Mouse (Mus musculus): ENCODE measurements around the gene Efcab2.

DNA sequence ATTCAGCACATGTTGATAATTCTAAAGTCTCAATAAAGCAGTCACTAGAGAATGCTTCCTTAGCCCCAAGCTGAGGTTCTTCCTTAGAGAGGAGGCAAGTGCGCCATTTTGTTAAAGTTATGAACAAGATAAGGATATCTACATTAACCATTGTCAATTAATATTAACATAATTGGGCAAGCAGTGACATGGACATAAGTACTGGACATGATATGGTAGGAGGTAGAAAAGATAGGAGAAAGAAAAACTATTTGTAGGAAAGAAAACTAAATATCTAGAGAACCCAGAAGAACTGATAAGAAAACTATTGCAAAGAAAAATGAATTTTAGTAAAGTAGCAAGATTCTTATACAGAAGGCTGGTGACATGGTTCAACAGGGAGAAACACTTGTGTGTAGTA is 41.2 kb downstream of the Efcab2 start:
- TF ChIP-seq CTCF (IDR thresholded peaks at IDR 0.05; ENCODE audit: low read depth, low read length) (no peak), POLR2A (IDR thresholded peaks at IDR 0.05; ENCODE audit: extremely low read depth, insufficient read depth, low read length) (no peak)
